Comparison of ENCODE assay signal across 13 mouse cellular contexts in the genomic region with DNA sequence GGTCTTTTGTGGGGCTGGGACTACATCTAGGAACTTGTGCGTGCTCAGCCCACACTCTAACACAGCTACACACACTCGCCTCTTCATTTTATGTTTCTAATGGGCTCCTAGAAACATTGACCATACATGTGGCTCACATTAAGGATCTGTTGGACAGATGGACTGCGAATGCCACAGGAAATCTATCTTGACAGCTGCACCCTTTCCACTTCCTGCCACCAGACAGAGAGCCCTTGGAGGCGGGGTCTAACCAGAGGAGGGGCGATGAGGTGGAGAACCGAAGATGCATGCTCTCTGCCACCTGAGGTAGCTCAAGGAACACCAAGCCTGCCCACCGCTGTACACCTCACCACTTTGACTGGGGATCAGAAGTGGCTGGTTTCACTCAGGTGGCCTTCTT. TPM values are rescaled to one million over a fixed set of nuclear protein-coding genes. Genes with fewer than 3 reads are reported as not detected.
DNase-seq lines count a peak whose midpoint lies in the region; ATAC-seq and TF ChIP-seq lines count a peak whose summit lies in the region.
"Had no signal": no experiment of that assay in that cellular context is flagged by ENCODE, and none has a peak within 500 bp of the region (broad histone marks: within the 10 kb centered on the region; RNA-seq: fewer than 3 reads in every experiment).

No protein-coding gene starts in this region.

- H3K4me1 ChIP-seq in liver, embryonic 11.5 days (replicated peaks; ENCODE audit: control insufficient read depth, insufficient read depth, low read length) = peaks cover 30% of the 10 kb centered on the region
- peaks cover 40% of the 10 kb centered on the region for H3K4me1 ChIP-seq in liver, postnatal 0 days (ENCODE audit: insufficient read depth)
- H3K4me1 ChIP-seq in liver, embryonic 13.5 days (replicated peaks) = peaks cover 67% of the 10 kb centered on the region
- H3K4me1 ChIP-seq in heart, adult 2 months (ENCODE audit: control insufficient read depth, insufficient read depth, low read length) = no peaks in the 10 kb centered on the region
- H3K4me1 ChIP-seq: neural tube, embryonic 13.5 days had no signal

- no peak for DNase-seq in liver, embryonic 11.5 days (ENCODE audit: low spot score)
- DNase-seq in liver, postnatal 0 days = no peak
- peak; percentile 71 for DNase-seq in embryo, embryonic 11 days
- DNase-seq in liver, embryonic 13.5 days = no peak
- peak; percentile 53 for DNase-seq in thymus, postnatal 0 days (ENCODE audit: low spot score)
- no peak for DNase-seq in heart, adult 2 months
- DNase-seq in urinary bladder, postnatal 25 days (ENCODE audit: low spot score) = no peak
- no peak for DNase-seq in adrenal gland, postnatal 25 days
- DNase-seq: gastrocnemius, postnatal 36 days; right cerebral cortex, postnatal 14 days had no signal

- H3K4me3 ChIP-seq in liver, embryonic 11.5 days (ENCODE audit: low read depth, low read length) = no peak overlapping the region
- H3K4me3 ChIP-seq in liver, postnatal 0 days (ENCODE audit: low read depth, low read length) = no peak overlapping the region
- no peak overlapping the region for H3K4me3 ChIP-seq in liver, embryonic 13.5 days (replicated peaks)
- no peak overlapping the region for H3K4me3 ChIP-seq in heart, adult 2 months
- H3K4me3 ChIP-seq: liver, embryonic 15.5 days; neural tube, embryonic 13.5 days had no signal

- no peaks in the 10 kb centered on the region for H3K27me3 ChIP-seq in liver, embryonic 11.5 days (replicated peaks; ENCODE audit: control insufficient read depth, insufficient read depth, low read length)
- no peaks in the 10 kb centered on the region for H3K27me3 ChIP-seq in liver, postnatal 0 days (ENCODE audit: insufficient read depth, low read length)
- H3K27me3 ChIP-seq in liver, embryonic 13.5 days = no peaks in the 10 kb centered on the region
- no peaks in the 10 kb centered on the region for H3K27me3 ChIP-seq in heart, adult 2 months (ENCODE audit: control insufficient read depth, insufficient read depth, low read length)
- H3K27me3 ChIP-seq: liver, embryonic 15.5 days; neural tube, embryonic 13.5 days had no signal

- no peak overlapping the region; the same call in 1 of the 2 replicates for H3K4me2 ChIP-seq in liver, embryonic 11.5 days
- no peak overlapping the region for H3K4me2 ChIP-seq in liver, postnatal 0 days (ENCODE audit: low read depth, low read length)
- no peak overlapping the region for H3K4me2 ChIP-seq in liver, embryonic 13.5 days
- H3K4me2 ChIP-seq: liver, embryonic 15.5 days; neural tube, embryonic 13.5 days had no signal

- H3K79me2 ChIP-seq in heart, adult 2 months (replicated peaks; ENCODE audit: control insufficient read depth, insufficient read depth, low read length) = no peaks in the 10 kb centered on the region

- no peak for ATAC-seq in liver, embryonic 11.5 days (replicated peaks; ENCODE audit: low FRiP score)
- ATAC-seq in liver, postnatal 0 days = no peak
- no peak for ATAC-seq in liver, embryonic 13.5 days (ENCODE audit: low read depth)
- ATAC-seq: hindbrain, embryonic 16.5 days had no signal

- 37% methylated on average over 7 of the region's 7 CpGs for WGBS in liver, embryonic 11.5 days
- WGBS in liver, postnatal 0 days (ENCODE audit: insufficient replicate concordance) = 29% methylated on average over 7 of the region's 7 CpGs
- 32% methylated on average over 7 of the region's 7 CpGs for WGBS in liver, embryonic 13.5 days (ENCODE audit: insufficient replicate concordance)
- 59% methylated on average over 7 of the region's 7 CpGs for WGBS in heart, adult 2 months

- no peak for TF ChIP-seq POLR2A in heart, adult 2 months (IDR thresholded peaks at IDR 0.05; ENCODE audit: insufficient read depth, low read depth, low read length)

- no peak for TF ChIP-seq CTCF in liver, postnatal 0 days (IDR thresholded peaks at IDR 0.05; ENCODE audit: low read depth)
- no peak for TF ChIP-seq CTCF in heart, adult 2 months (IDR thresholded peaks at IDR 0.05)

- H3K9me3 ChIP-seq in liver, embryonic 11.5 days (ENCODE audit: control insufficient read depth, low read length) = no peaks in the 10 kb centered on the region
- H3K9me3 ChIP-seq in liver, postnatal 0 days (ENCODE audit: low read length) = no peaks in the 10 kb centered on the region
- no peaks in the 10 kb centered on the region for H3K9me3 ChIP-seq in liver, embryonic 13.5 days (replicated peaks)
- H3K9me3 ChIP-seq: liver, embryonic 15.5 days; neural tube, embryonic 13.5 days had no signal

- H3K27ac ChIP-seq in liver, embryonic 11.5 days (ENCODE audit: low read depth, low read length) = 0 out of 2 replicates have a peak overlapping the region, but pooled peaks have one; percentile 13
- H3K27ac ChIP-seq in liver, postnatal 0 days (ENCODE audit: low read depth) = no peak overlapping the region
- 0 out of 2 replicates have a peak overlapping the region, but pooled peaks have one; percentile 75 for H3K27ac ChIP-seq in liver, embryonic 13.5 days
- H3K27ac ChIP-seq in heart, adult 2 months = no peak overlapping the region
- H3K27ac ChIP-seq: liver, embryonic 15.5 days; neural tube, embryonic 13.5 days had no signal

- no peak for TF ChIP-seq EP300 in liver, postnatal 0 days (IDR thresholded peaks at IDR 0.05; ENCODE audit: low read depth)
- no peak for TF ChIP-seq EP300 in heart, adult 2 months (IDR thresholded peaks at IDR 0.05; ENCODE audit: insufficient read depth, low read depth, low read length)

- H3K36me3 ChIP-seq in liver, embryonic 11.5 days (ENCODE audit: control insufficient read depth, insufficient read depth, low read length) = no peaks in the 10 kb centered on the region
- no peaks in the 10 kb centered on the region for H3K36me3 ChIP-seq in liver, postnatal 0 days (replicated peaks; ENCODE audit: insufficient read depth, low read length)
- H3K36me3 ChIP-seq in liver, embryonic 13.5 days = no peaks in the 10 kb centered on the region
- H3K36me3 ChIP-seq in heart, adult 2 months (ENCODE audit: control insufficient read depth, insufficient read depth, low read length) = no peaks in the 10 kb centered on the region
- H3K36me3 ChIP-seq: liver, embryonic 15.5 days; neural tube, embryonic 13.5 days had no signal

- intact Hi-C loops in heart, adult 2 months (cut with DNase I) = no loop called here

- 0 out of 2 replicates have a peak overlapping the region, but pooled peaks have one; percentile 8 for H3K9ac ChIP-seq in liver, embryonic 11.5 days (ENCODE audit: low read depth, low read length)
- no peak overlapping the region for H3K9ac ChIP-seq in liver, postnatal 0 days (replicated peaks)
- no peak overlapping the region for H3K9ac ChIP-seq in liver, embryonic 13.5 days
- no peak overlapping the region for H3K9ac ChIP-seq in heart, adult 2 months (ENCODE audit: low read depth, low read length)
- H3K9ac ChIP-seq: liver, embryonic 15.5 days; neural tube, embryonic 13.5 days had no signal

RNA-seq across cellular contexts. Expression of a gene that starts 57.7 kb away (rescaled TPM):
- polyA plus RNA-seq in liver, embryonic 11.5 days (2014; fragmentation: Nextera tagmentation; extraction: Ambion mirVana) = 3.4 and 4.6 TPM in 2 replicates
- 2.8 and 3.1 TPM in 2 replicates for polyA plus RNA-seq in liver, postnatal 0 days (2015; fragmentation: Nextera tagmentation; extraction: Ambion mirVana)
- polyA plus RNA-seq in liver, embryonic 13.5 days (2015; fragmentation: Nextera tagmentation; extraction: Ambion mirVana) = 1.2 and 1.3 TPM in 2 replicates
- 1.1 and 1.3 TPM in 2 replicates for polyA plus RNA-seq in thymus, postnatal 0 days (2015; fragmentation: Nextera tagmentation; extraction: Ambion mirVana)
- total RNA-seq in heart, adult 2 months (2021) = 100 to 1,000 TPM; 207 to 328 TPM
- 384 and 618 TPM in 2 replicates for polyA plus RNA-seq in heart, adult 2 months (2012; rRNA removed)
- 429 and 459 TPM in 2 replicates for total RNA-seq in adrenal gland, postnatal 25 days (2021)

Comparison
In these comparisons a context has a peak if more than half of its experiments do, and no peak if none do; other contexts are left out.
1. H3K27ac ChIP-seq: peak in liver, embryonic 11.5 days (single experiment) and liver, embryonic 13.5 days (single experiment); none in liver, postnatal 0 days (single experiment) and heart, adult 2 months (single experiment).
2. DNase-seq: peak in embryo, embryonic 11 days (single experiment) and thymus, postnatal 0 days (single experiment); none in liver, embryonic 11.5 days (single experiment), liver, postnatal 0 days (single experiment), liver, embryonic 13.5 days (single experiment), heart, adult 2 months (0 of 2), urinary bladder, postnatal 25 days (single experiment) and adrenal gland, postnatal 25 days (single experiment).
3. RNA of a gene that starts 57.7 kb away (polyA plus RNA-seq): 384 to 618 TPM in heart, adult 2 months; 3.4 to 4.6 TPM in liver, embryonic 11.5 days, 2.8 to 3.1 TPM in liver, postnatal 0 days, 1.1 to 1.3 TPM in thymus, postnatal 0 days and 1.2 to 1.3 TPM in liver, embryonic 13.5 days; every median in the first group is over 10 times any median in the second.